Mouse (Mus musculus) liver, postnatal 0 days (tissue): ENCODE results near the gene Sass6.

Experiments used
- CTCF ChIP-seq: sonication (generic); IDR thresholded peaks from 2 replicates; pipeline ENCODE4 v1.5.1; 2016; ENCODE audit warnings: antibody characterized with exemption, low read depth
- EP300 ChIP-seq: IDR thresholded peaks from 2 replicates; pipeline ENCODE4 v1.6.1; 2016; ENCODE audit warnings: antibody characterized with exemption, low read depth, mild to moderate bottlenecking

- no peak for TF ChIP-seq CTCF
- TF ChIP-seq EP300, result no peak
Measured at GRCm38 (mm10) chr3:116634853-116635252, 40.1 kb downstream of the Sass6 start.
